Mouse (Mus musculus): ENCODE measurements at regions not wholly inside any gene's neighbourhood (a gene's known extent, or its start where the extent isn't known, plus 50 kb on each side); places are given as distances from the start of the nearest gene placed in this dataset.

DNA sequence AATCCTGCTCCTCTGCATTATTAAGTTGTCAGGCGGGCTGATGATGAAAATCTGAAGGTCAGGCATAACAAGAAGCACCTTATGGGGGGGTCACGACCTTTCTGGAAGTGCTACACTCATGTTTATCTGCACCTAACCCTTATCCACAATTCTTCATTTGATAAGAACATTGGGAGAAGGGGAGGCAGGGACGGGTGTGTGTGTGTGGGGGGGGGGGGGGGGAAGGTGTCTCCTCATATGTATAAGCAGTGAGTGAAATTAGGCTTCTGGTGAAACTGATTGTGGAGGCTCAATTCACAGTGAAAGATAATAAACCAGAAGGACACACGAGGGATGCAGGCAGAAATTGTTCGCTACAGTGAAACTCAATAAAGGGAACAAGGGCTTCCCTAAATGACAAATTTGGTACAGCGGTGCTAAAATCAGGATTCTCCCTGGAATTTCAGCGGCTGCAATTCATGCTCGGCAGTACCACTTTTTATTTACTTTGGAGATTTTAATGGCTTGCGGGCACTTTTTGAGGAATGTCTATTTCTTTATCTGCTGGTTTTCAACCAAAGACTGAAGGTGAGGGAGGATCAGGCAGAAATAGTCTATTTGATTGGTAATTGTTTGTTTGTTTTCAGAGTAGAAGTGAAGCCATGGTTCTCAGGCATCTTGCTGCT, 327.2 kb downstream of the Gm10295 start:
- Histone ChIP-seq H3K4me2 (ENCODE audit: insufficient read depth, low read depth, poor library complexity, severe bottlenecking) (no peak overlapping the region), H3K27me3 (replicated peaks) (no peaks in the 10 kb centered on the region), H3K4me3 (replicated peaks in 1 of 3; ENCODE audit: low read depth in 2 of 3, low read length in 2 of 3, poor library complexity in 1 of 3) (no peak overlapping the region), H3K79me2 (replicated peaks; ENCODE audit: control insufficient read depth, extremely low read depth, insufficient read depth, poor library complexity, severe bottlenecking) (no peaks in the 10 kb centered on the region), H3K36me3 (replicated peaks in 1 of 2; ENCODE audit: control insufficient read depth in 1 of 2, insufficient read depth in 1 of 2, low read length in 1 of 2) (no peaks in the 10 kb centered on the region), H3K27ac (ENCODE audit: insufficient read depth, low read depth) (no peak overlapping the region), H3K4me1 (ENCODE audit: control insufficient read depth in 1 of 2, insufficient read depth in 2 of 2) (no peaks in the 10 kb centered on the region), H3K9ac (ENCODE audit: insufficient read depth, low read depth) (no peak overlapping the region), H3K9me3 (replicated peaks; ENCODE audit: low read length) (peaks cover 56% of the 10 kb centered on the region)
- no peak for DNase-seq (ENCODE audit: extremely low read depth)
- TF ChIP-seq USF1 (IDR thresholded peaks at IDR 0.05; ENCODE audit: low read depth, low read length) (no peak), MAZ (IDR thresholded peaks at IDR 0.05; ENCODE audit: low read depth, low read length) (no peak), EP300 (IDR thresholded peaks at IDR 0.05; ENCODE audit: low read length) (no peak), SMC3 (IDR thresholded peaks at IDR 0.05; ENCODE audit: low read depth, low read length) (no peak), SIN3A (IDR thresholded peaks at IDR 0.05; ENCODE audit: low read length) (no peak), CTCF (conservative IDR thresholded peaks at IDR 0.05 in 1 of 2, IDR thresholded peaks at IDR 0.05 in 1 of 2; ENCODE audit: low read depth in 2 of 2, low read length in 2 of 2) (no peak), RAD21 (IDR thresholded peaks at IDR 0.05; ENCODE audit: low read depth, low read length) (no peak), TBP (conservative IDR thresholded peaks at IDR 0.05; ENCODE audit: low read depth, low read length) (no peak), KAT2A (IDR thresholded peaks at IDR 0.05; ENCODE audit: insufficient replicate concordance, low read length) (no peak)
- dilution Hi-C loops (cut with MboI; ENCODE audit: extremely low pct_ligation_motif_present, extremely low pct_unique_long_range_greater_than_20kb, low sequenced_read_pairs) = no loop called here
- in situ Hi-C loops (cut with MboI; ENCODE audit: low pct_ligation_motif_present, low pct_unique_long_range_greater_than_20kb, low sequenced_read_pairs) = no loop called here

DNA sequence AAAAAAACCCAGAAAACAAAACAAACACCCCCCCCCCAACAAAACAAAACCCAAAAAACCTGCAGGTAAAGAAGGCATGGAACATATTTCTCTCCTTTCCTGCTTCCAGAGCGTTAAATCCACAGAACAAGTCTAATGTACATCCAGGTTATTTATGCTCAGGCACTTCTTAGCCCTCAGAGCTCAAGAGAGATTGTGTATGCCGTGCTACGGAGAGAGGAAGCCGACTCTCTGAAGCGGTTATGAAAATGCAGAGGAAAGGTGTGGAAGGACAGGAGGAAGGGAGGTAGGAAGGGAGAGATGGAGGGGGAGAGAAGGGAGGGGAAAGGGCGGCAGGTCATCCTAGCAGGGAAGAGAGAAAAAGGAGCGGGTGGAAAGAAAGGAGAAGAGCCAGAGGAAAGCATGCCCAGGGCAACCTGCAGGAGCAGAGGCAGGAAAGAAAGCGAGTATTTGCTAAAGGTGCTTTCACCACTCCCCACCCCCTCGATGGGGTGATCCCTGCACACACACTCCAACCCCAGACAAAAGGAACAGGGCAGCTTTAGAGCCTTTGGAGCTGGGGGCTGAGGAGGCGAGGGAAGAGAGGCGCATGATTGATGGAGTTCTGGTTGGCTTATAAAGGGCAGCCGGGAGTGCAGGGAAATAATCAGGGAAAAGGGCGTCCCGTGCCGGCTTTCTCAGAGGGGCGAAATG, 327.9 kb downstream of the Gm10295 start:
- no peaks in the 10 kb centered on the region for H3K36me3 ChIP-seq (replicated peaks in 1 of 2; ENCODE audit: control insufficient read depth in 1 of 2, insufficient read depth in 1 of 2, low read length in 1 of 2)
- TF ChIP-seq ETS1 (conservative IDR thresholded peaks at IDR 0.05; ENCODE audit: low read depth, low read length) (no peak), USF2 (conservative IDR thresholded peaks at IDR 0.05; ENCODE audit: low read depth, low read length) (no peak)
- dilution Hi-C loops (cut with MboI; ENCODE audit: extremely low pct_ligation_motif_present, extremely low pct_unique_long_range_greater_than_20kb, low sequenced_read_pairs) = no loop called here
- H3K4me1 ChIP-seq (ENCODE audit: control insufficient read depth in 1 of 2, insufficient read depth in 2 of 2) = no peaks in the 10 kb centered on the region
- no peaks in the 10 kb centered on the region for H3K79me2 ChIP-seq (replicated peaks; ENCODE audit: control insufficient read depth, extremely low read depth, insufficient read depth, poor library complexity, severe bottlenecking)
- in situ Hi-C loops (cut with MboI; ENCODE audit: low pct_ligation_motif_present, low pct_unique_long_range_greater_than_20kb, low sequenced_read_pairs) = no loop called here
- H3K9ac ChIP-seq (ENCODE audit: insufficient read depth, low read depth) = no peak overlapping the region
- no peak for DNase-seq (ENCODE audit: extremely low read depth)
- H3K27me3 ChIP-seq (replicated peaks) = no peaks in the 10 kb centered on the region
- no peak overlapping the region for H3K4me2 ChIP-seq (ENCODE audit: insufficient read depth, low read depth, poor library complexity, severe bottlenecking)
- H3K4me3 ChIP-seq (replicated peaks in 1 of 3; ENCODE audit: low read depth in 2 of 3, low read length in 2 of 3, poor library complexity in 1 of 3) = no peak overlapping the region
- H3K9me3 ChIP-seq (replicated peaks; ENCODE audit: low read length) = peaks cover 58% of the 10 kb centered on the region
- no peak overlapping the region for H3K27ac ChIP-seq (ENCODE audit: insufficient read depth, low read depth)

All from CH12.LX (cell line).